Mouse (Mus musculus): ENCODE data around the gene 4930442H23Rik. TPM values are rescaled to one million over a fixed set of nuclear protein-coding genes. Genes with fewer than 3 reads are reported as not detected.

The 4930442H23Rik gene
- polyA plus RNA-seq, 1 experiment from 2014 or later: not detected

- no peak for DNase-seq (ENCODE audit: low spot score)
Measured at GRCm38 (mm10) chr10:81145778-81146177, 37.9 kb downstream of the 4930442H23Rik start.

DNA sequence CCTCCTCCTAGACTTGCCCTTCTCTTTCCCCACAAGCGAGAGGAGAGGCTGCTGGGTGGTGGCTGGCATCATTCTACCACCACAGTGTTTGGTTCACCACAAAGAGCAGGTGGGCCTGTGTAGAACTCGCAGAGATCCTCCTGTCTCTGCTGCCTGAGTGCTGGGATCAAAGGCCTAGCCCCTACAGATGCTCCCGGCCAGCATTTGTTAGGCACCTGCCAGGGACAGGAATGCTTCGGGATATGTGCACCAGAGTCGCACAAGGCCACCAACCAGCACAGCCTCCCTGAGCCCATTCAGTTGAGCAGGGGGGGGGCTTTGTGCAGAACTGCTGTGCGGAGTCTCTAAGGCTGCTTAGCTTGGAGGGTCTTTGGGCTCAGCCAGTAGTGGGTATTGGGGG, 38.3 kb downstream of the 4930442H23Rik start:
- no peak for DNase-seq (ENCODE audit: low spot score)

DNA sequence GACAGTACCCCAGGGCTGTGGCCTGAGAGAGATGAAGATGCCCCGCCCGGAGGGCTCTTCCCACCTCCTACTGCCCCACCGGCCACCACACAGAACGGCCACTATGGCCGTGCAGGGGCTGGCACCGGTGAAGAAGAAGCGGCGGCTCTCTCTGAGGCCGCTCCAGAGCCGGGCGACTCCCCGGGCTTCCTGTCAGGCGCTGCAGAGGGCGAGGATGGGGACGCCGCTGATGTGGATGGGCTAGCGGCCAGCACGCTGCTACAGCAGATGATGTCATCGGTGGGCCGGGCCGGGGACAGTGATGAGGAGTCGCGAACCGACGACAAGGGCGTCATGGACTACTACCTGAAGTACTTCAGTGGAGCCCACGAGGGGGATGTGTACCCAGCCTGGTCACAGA, 39.0 kb downstream of the 4930442H23Rik start:
- no peak for DNase-seq (ENCODE audit: low spot score)

DNA sequence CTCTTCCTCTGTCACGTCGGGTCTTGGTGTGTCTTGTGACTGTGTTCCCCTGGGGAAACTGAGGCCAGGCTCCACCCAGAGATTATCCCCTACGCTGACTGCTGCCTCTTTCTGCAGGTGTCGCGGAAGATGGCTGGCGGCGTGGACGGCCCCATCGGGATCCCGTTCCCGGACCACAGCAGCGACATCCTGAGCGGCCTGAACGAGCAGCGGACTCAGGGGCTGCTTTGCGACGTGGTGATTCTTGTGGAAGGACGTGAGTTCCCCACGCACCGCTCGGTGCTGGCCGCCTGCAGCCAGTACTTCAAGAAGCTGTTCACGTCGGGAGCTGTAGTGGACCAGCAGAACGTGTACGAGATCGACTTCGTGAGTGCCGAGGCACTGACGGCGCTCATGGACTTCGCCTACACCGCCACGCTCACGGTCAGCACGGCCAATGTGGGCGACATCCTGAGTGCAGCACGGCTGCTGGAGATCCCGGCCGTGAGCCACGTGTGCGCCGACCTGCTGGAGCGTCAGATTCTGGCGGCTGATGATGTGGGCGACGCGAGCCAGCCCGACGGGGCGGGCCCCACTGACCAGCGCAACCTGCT, 39.7 kb downstream of the 4930442H23Rik start:
- no peak for DNase-seq (ENCODE audit: low spot score)

DNA sequence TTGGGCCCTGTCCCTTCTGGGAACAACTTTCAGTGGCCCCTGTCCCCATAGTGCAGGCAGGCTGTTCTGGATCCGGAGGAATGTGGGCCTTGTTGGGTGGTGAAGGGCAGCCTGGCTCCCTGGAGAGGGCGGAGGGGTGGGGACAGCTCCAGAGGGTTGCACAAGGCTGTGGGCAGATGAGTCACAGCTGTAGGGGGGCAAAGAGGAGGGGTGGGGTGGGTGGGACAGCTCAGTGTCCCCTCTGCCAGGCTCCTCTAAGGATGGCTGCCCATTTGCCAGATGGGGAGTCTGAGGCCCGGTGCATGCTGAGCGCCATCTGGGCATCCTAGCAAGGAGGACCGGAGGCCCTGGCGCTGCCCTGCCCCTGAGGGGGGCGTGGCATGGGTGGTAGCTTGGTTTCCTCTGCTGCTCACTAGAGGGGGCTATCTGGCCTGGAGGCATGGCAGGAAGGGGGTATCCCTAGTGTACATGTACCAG, 40.5 kb downstream of the 4930442H23Rik start:
- no peak for DNase-seq (ENCODE audit: low spot score)

DNA sequence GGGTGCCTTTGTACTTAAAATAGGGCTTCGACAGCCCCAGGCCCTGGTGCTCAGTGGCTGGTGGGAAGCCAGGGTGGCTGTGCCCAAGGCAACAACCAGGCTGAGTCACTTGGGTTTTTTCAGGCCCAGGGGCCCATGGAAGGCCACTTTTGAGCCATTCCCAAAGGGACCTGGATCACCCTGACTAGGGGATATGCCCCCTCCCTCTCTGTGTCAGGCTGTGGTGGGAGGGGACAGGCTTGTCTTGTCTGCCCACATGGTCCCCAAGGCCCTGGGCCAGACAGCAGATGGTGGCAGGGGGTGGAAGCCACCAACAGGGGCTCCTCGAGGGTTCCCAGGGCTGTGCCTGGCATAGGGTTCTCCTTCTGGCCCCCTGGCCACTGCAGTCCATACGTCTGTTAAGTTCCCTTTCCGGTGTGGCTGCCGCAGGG, 41.1 kb downstream of the 4930442H23Rik start:
- no peak for DNase-seq (ENCODE audit: low spot score)

DNA sequence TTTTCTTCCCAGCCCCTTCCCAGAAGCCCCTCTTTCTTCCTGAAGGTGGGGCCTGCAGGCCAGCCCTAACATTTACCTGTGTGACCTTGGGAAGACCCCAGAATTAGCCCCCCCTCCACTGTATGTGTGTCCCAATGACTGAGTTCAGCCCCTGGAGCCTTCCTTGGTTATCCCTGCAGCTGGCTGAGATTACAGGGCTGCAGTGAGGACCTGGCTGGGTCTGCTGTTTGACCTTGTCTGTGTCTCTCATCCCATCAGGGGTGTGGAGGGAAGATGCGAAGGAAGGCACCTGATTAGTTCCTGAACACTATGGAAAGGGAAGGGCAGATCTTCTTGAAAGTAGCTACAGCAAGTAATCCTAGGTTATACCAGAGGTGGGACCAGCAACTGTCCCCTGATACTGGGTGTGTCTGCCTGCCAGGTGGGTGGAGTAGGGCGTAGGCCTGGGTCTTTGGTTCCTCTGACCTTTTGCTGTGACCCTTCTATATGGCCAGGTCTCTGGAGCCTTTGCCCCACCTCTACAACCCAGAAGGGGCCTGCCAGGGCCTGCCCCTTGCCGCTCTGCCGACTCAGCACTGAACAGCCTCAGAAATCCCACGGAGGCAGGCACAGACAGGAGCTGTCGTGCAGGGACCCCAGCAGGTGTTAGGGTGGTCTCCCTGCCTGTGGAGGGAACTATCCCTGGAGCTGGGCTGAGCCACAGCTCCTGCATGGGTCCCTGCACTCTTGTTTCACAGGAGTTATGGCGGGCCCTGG, 42.0 kb downstream of the 4930442H23Rik start:
- DNase-seq (ENCODE audit: low spot score): no peak

DNA sequence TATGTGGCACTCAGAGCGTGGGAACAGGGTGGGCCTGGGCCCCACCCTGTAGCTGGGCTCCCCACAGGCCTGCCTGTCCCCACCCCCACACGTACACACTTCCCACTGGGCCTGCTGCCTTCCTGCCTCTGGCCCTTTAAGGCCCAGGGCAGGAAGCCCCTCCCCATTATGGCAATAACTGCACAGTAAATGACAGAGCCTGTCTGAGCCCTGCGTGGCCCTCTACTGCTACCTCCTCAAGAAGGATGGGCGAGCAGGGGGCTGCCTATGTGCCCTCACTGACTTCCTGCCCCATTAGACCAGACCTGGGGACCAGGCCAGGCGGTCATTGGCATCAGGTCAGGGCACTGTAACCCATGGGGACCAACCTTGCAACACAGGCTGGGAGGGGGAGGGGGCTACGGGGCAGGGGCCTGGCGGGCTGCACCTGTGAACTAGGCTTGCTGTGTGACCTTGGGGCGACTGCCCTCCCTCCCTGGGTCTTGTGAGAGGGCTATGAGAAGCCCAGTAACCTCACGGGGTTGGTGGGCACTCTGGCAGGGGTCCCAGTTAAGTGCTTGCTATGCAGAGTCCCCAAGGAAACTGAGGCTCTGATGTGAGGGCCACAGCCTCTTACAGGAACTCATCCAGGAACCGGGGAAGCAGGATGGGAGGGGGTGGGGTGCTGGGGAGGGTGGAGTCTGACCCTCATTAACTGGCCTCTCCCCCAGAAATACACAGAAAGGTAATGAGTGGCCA, 42.8 kb downstream of the 4930442H23Rik start:
- DNase-seq (ENCODE audit: low spot score): peak; percentile 40

DNA sequence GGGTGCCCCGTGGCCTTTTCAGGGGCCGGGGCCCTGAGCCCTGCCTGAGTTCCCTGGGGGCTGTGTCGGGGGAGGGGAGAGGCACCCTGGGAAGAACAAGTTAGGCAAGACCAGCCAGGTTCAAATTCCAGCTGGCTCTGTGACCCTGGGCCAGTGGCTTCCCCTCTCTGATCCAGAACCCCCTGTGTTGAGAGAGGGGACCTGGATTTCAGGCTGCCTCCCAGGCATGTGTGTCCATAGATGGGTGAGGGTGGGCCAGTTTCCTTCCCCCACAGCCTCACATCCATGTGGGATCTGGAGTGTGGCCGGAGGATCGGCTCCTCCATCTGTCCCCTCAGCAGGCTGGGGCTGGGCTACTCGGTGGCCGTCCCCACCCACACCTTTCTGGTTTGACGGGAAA, 43.6 kb downstream of the 4930442H23Rik start:
- DNase-seq (ENCODE audit: low spot score): no peak

- no peak for DNase-seq (ENCODE audit: low spot score)
Measured at GRCm38 (mm10) chr10:81139529-81139846, 44.2 kb downstream of the 4930442H23Rik start.

GRCm38 (mm10) chr10:81138821-81139528, 44.7 kb downstream of the 4930442H23Rik start:
- DNase-seq (ENCODE audit: low spot score): no peak

DNA sequence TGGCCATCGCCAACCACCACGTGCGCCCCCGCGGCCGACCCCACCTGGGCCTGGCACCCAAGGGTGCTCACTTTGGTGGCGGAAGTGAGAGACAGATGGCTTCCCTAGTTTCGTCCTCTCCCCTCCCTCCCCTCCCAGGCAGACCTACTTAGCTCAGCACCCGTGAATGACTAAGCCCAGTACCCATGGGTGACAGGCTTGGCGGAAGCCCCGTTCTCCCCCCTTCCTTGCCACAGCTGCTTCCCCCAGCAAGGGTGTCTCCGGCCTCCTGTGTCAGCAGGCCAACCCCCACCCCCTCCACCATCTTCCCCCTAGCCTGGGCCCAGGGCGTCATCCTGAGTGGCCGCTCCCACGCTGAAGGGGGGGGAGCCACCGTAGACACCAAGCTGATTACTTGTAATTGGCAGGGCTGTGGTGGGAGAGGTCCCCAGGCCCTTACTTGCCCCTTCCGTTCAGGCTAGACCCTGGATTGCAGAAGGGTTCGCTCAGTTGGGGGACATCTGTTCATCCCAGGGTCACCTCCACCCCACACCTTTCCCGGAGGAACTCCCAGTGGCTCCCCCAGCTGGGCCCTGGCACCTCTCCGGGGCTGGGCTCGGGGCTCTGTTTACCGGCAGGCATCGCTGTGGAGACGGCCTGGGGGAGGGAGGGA, 45.4 kb downstream of the 4930442H23Rik start:
- DNase-seq (ENCODE audit: low spot score): peak; percentile 79

DNA sequence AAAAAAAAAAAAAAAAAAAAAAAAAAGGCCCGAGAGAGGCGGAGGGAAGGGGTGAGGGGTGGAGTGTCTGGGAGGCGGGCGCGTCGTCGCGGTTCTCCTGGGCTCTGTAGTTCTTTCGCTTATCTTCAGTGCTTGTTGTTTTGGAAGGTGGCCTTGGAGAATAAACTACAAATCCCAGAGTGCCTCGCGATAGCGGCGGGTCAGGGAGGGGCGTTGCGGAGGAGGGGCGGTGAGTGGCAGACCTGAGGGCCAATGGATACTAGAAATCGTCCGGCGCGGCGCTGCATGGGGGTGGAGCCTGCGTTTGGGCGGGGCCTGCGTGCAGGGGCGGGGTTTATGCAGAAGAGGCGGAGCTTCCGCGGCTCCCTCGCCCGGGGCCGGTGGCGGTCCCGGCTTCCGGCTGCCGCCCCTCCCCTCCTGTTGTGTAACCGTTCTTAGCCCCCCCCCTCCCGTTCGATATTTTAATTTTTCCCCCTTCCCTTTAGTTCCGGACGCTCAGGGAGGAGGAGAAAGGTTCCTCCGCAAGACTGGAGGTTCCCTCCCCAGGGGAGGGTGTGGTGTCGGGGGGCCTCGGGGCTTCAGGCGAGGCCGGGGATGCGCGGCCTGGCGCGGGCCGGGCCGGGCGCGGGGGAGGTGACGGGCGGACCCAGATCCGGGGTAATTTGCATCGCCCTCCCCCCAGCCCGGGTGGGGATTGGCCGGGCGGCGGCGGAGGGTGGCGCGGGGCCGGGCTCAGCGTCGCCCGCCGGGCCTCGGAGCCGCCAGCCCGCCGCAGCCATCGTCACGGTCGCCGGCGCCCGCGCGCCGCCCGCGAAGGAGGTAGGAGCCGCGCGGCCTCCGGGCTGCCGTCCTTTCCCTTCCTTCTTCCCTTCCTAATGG, 46.2 kb downstream of the 4930442H23Rik start:
- peak; percentile 99 for DNase-seq (ENCODE audit: low spot score)

- DNase-seq (ENCODE audit: low spot score): peak; percentile 83
Measured at GRCm38 (mm10) chr10:81136706-81137231, 46.9 kb downstream of the 4930442H23Rik start.

DNA sequence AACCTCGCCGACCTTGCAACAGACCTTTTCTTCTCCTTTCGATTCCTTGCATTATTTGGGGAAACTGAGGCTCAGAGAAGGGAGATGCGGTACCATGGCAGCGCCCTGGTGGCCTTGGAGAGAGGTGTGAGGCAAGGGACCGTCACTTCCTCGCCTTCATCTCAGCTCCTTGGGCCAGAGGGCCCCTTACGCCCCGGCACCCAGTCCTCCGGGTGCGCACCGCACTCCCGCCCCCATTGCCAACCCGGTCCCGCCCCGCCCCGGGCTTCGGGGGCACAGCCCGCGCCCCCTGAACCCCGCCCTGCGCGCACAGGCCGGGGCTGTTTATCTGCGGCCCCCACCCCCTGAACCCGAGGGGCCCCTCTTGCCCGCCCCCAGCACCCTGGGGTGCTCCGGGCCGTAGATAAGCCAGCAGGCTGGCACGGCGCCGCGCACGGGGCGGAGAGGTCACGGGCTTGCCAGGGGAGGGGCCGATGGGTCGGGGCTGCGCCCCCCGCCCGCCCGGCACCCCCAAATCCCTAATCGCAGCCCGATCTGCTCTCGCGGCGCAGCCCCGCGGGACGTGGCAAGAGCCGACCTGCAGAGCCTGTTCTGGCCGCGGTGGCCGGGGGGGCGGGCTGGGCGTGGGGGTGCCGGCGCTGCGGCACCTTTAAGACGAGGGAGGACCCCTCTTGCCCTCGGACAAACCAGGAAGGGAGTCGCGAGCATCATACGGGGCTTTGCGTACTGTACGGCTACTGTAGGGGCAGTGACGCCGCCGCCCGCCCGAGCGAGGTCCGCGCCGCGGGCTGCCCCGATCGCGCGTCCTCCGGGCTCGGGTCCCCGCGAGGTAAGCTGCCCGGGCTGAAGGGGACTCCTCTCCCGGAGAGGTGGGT, 47.6 kb downstream of the 4930442H23Rik start:
- peak; percentile 61 for DNase-seq (ENCODE audit: low spot score)

DNA sequence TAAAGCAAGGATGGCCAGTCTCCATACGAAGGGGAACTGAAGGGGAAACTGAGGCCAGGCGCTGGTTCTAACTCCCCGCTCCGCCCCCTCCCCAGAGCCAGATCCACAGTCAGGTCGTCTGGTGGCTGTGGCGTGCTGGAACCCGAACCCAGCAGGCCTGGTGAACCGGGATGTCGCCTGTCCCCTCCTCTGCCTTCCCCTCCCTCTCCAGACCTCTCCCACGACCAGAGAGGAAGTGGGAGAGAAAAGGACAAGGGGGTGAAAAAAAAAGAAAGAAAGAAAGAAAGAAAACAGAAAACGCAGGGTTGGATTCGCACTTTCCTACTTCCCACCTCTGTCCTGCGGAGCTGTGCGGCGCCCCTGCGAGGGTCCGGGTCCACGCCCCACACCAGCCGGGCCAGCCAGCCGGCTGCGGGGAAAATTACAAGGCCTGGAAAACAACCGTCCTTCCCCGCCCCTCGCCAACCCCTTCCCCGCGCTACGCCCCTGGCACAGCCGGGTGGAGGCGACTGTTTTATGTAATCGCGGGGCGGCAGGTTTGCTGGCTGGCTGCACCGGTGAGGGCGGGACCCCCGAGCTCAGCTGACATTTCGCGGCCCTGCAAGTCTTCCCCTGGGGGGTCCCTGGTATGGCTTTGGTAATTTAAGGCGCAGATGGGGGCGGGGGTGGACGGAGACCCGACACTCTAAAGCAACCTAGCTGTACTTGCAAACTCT, 48.5 kb downstream of the 4930442H23Rik start, which contains the start of gene Zbtb7a:
Zbtb7a (plus strand) TSS at position 255 of the 716 bp plus-strand sequence.
- peak; percentile 37 for DNase-seq (ENCODE audit: low spot score)

GRCm38 (mm10) chr10:81134181-81134587, 49.5 kb downstream of the 4930442H23Rik start:
- DNase-seq (ENCODE audit: low spot score): peak; percentile 21

Measured in thymus, postnatal 0 days (tissue).